Mouse (Mus musculus) intestine, postnatal 0 days (tissue): Measurements from ENCODE around the gene Sik1. TPM values are rescaled to one million over a fixed set of nuclear protein-coding genes. Genes with fewer than 3 reads are reported as not detected.

Experiments used
- ATAC-seq: fragments of 200-750 bp; cut with Nextera tagmentation; 2 replicates; pipeline ENCODE4 v1.8.0; 2017; ENCODE audit warnings: mild to moderate bottlenecking, moderate TSS enrichment, moderate library complexity
- H3K27ac ChIP-seq: fragments of 300-500 bp; sonication (generic); 2 replicates; pipeline ENCODE4 v1.5.1; 2014; ENCODE audit warnings: mild to moderate bottlenecking, low read depth, low read length, moderate library complexity
- H3K27me3 ChIP-seq: fragments of 300-500 bp; sonication (generic); replicated peaks from 2 replicates; pipeline ENCODE4 v1.6.1; 2014; ENCODE audit warnings: low read length, mixed read lengths; ENCODE audit not compliant: control insufficient read depth, insufficient read depth
- H3K36me3 ChIP-seq: fragments of 300-500 bp; sonication (generic); 2 replicates; pipeline ENCODE4 v1.6.1; 2014; ENCODE audit warnings: mild to moderate bottlenecking, moderate library complexity; ENCODE audit not compliant: control insufficient read depth, insufficient read depth
- H3K4me1 ChIP-seq: fragments of 300-500 bp; sonication (generic); replicated peaks from 2 replicates; pipeline ENCODE4 v1.6.1; 2014; ENCODE audit warnings: antibody characterized with exemption, low read length, mixed read lengths; ENCODE audit not compliant: control insufficient read depth, insufficient read depth
- H3K4me2 ChIP-seq: fragments of 300-500 bp; sonication (generic); replicated peaks from 2 replicates; pipeline ENCODE4 v1.6.1; 2014; ENCODE audit warnings: low read depth, mild to moderate bottlenecking, moderate library complexity
- H3K4me3 ChIP-seq: fragments of 300-500 bp; sonication (generic); 2 replicates; pipeline ENCODE4 v1.5.1; 2014; ENCODE audit warnings: low read depth, low read length
- H3K9ac ChIP-seq: fragments of 300-500 bp; sonication (generic); 2 replicates; pipeline ENCODE4 v1.6.1; 2014; ENCODE audit warnings: mild to moderate bottlenecking, low read depth, low read length
- H3K9me3 ChIP-seq: fragments of 300-500 bp; sonication (generic); 2 replicates; pipeline ENCODE4 v1.6.1; 2016; ENCODE audit warnings: mixed run types; ENCODE audit not compliant: control insufficient read depth
- CTCF ChIP-seq: sonication (generic); IDR thresholded peaks from 2 replicates; pipeline ENCODE4 v1.5.1; 2016; ENCODE audit warnings: low read depth, mild to moderate bottlenecking, control low read depth, antibody characterized with exemption, moderate library complexity
- WGBS: fragments of 180-500 bp; shearing (Covaris S2); extraction: QIAGEN DNeasy Blood & Tissue Kit; methylation state at CpG from one replicate; pipeline ENCODE4 v1.1.7; 2014; 5-methylcytosine and 5-hydroxymethylcytosine counted together
- polyA plus RNA-seq: library from polyadenylated mRNA; unstranded; fragments of >200 nt; fragmentation: Nextera tagmentation; extraction: Ambion mirVana; gene quantifications from 2 replicates; pipeline ENCODE4 v1.2.1, GENCODE M21; 2015

Sik1 gene
- polyA plus RNA-seq, 1 experiment from 2014 or later: 2.9 TPM

GRCm38 (mm10) chr17:31802272-31803017, 53.2 kb downstream of the Sik1 start:
- ATAC-seq: no peak
- no peaks in the 10 kb centered on the region for H3K4me1 ChIP-seq
- no peak overlapping the region for H3K4me2 ChIP-seq
- H3K27ac ChIP-seq: no peak overlapping the region
- no peaks in the 10 kb centered on the region for H3K36me3 ChIP-seq
- no peak overlapping the region for H3K9ac ChIP-seq
- no peak overlapping the region for H3K4me3 ChIP-seq
- H3K9me3 ChIP-seq: no peaks in the 10 kb centered on the region
- TF ChIP-seq CTCF: no peak
- H3K27me3 ChIP-seq: no peaks in the 10 kb centered on the region
- WGBS: 57% methylated on average over 7 of the region's 7 CpGs

GRCm38 (mm10) chr17:31800852-31801363, 54.7 kb downstream of the Sik1 start:
- Histone ChIP-seq H3K9me3 (no peaks in the 10 kb centered on the region), H3K4me3 (no peak overlapping the region), H3K27ac (no peak overlapping the region), H3K4me2 (no peak overlapping the region), H3K36me3 (no peaks in the 10 kb centered on the region), H3K27me3 (no peaks in the 10 kb centered on the region), H3K4me1 (no peaks in the 10 kb centered on the region), H3K9ac (no peak overlapping the region)
- 92% methylated on average over 7 of the region's 7 CpGs for WGBS
- no peak for TF ChIP-seq CTCF
- ATAC-seq: no peak

GRCm38 (mm10) chr17:31795893-31796292, 59.7 kb downstream of the Sik1 start:
- TF ChIP-seq CTCF: no peak
- no peak for ATAC-seq

More at GRCm38 (mm10) chr17:31795893-31796292, 59.7 kb downstream of the Sik1 start:
- Histone ChIP-seq H3K36me3 (no peaks in the 10 kb centered on the region), H3K4me3 (no peak overlapping the region), H3K9ac (no peak overlapping the region), H3K27ac (no peak overlapping the region), H3K4me1 (no peaks in the 10 kb centered on the region), H3K9me3 (no peaks in the 10 kb centered on the region), H3K27me3 (no peaks in the 10 kb centered on the region), H3K4me2 (no peak overlapping the region)
- 84% methylated on average over 4 of the region's 4 CpGs for WGBS

Other genes starting within 250 kb of the Sik1 start
- gene Cbs, start 218.6 kb downstream of the Sik1 start, polyA plus RNA-seq: 0.09 and 0.55 TPM in 2 replicates
- 151 TPM in 2 replicates for gene U2af1, start 196.9 kb downstream of the Sik1 start, polyA plus RNA-seq
- gene Cryaa, start 178.0 kb downstream of the Sik1 start, polyA plus RNA-seq: 0.09 TPM in 1 of 2 replicates, not detected in the other
- gene Rrp1b, start 180.3 kb upstream of the Sik1 start, polyA plus RNA-seq: 11.6 and 14.5 TPM in 2 replicates
- 4.1 and 5.3 TPM in 2 replicates for gene Hsf2bp, start 180.5 kb upstream of the Sik1 start, polyA plus RNA-seq